Mouse (Mus musculus): Measurements from ENCODE around the gene Ddx43. TPM values are rescaled to one million over a fixed set of nuclear protein-coding genes. Genes with fewer than 3 reads are reported as not detected.
"Not testable (repeated sequence)": the region's sequence is repeated elsewhere in the genome, so short reads cannot be mapped to it uniquely, and the experiment has no call there.

Ddx43 gene
- total RNA-seq (2021): not detected
- long read RNA-seq, experiment 1: 0 reads
- long read RNA-seq, experiment 2: 0 reads

DNA sequence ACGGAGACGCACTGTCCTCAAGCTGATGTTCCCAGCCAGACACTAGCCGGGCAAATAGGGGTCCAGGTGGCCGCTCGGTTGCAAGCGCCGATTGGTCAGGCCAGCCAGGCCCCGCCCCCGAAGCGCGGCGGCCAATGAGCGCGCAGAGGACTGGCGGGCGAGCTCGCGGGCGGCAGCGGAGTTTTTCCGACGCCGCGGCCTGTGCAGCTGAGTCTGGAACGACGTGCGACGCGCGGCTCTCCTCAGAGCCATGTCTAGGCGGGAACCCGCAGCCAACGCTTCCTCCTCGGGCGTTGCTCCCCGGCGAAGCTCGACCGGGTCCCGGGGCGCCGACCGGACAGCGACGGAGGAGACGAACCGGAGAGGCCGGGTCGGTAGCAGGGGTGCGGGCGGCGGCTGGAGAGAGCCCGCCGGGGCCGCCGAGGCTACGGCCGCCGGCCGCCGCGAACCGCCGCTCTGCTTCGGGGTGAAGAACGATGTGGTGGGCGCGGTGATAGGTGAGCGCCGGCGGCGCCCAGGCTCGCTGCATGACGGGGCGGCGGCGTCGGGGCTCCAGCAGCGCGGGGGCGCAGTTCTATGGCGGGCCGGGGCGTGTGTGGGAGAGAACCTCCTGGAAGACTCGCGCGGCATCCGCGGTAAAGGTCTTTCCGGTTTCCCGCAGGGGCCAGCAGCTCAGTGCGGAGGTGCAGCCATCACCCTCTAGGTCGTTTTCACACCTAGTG lies at the start of gene Ddx43:
Ddx43 (plus strand) TSS at position 148 of the 722 bp plus-strand sequence.
- peak in 1 of 2 experiments; percentile 16 for DNase-seq (ENCODE audit: low spot score in 2 of 2)

- DNase-seq (ENCODE audit: low spot score in 2 of 2): no peak
Measured at GRCm38 (mm10) chr9:78347004-78347403, 48.6 kb upstream of the Ddx43 start.

DNA sequence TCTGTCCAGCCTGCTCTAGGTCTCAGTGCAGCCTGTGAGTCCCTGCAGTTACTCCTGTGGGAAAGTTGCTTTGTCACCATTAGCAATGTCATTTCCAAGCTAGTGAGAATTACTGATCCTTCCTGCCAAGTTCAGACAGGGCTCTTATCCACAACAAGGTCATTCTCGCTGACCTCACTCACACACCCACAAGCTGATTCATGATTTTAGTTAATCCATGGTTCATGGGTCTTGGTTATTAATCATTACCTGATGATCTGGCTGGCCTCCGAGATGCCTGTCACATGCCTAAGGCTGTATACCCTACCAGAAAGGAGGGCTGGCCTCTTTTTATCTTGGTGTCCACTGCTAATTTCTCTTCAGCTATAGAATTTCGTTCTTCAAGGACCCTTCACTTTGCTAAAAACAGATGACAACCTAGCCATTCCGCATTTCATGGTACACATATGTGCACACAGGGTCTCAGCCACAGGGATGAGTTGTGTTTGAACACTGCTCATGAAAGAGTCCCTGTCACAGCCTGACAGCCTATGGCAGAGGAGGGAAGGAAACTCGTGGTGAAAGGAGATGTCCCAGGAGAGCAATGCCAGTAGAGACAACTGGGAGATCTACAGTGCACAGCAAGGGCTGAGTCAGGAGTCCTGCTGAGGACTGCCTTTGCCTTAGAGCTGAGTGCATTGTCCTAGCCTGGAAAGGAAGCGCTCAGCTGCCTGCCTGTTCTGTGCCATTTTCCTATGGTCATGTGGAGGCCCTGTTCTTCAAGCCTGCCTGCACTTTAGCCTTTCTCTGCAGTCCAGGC lies 47.2 kb upstream of the Ddx43 start:
- not testable (repeated sequence) for DNase-seq (ENCODE audit: low spot score in 2 of 2)

- DNase-seq (ENCODE audit: low spot score in 2 of 2): not testable (repeated sequence)
Measured at GRCm38 (mm10) chr9:78349141-78349540, 46.4 kb upstream of the Ddx43 start.

GRCm38 (mm10) chr9:78350007-78350406 lies 45.6 kb upstream of the Ddx43 start:
- not testable (repeated sequence) for DNase-seq (ENCODE audit: low spot score in 2 of 2)

DNA sequence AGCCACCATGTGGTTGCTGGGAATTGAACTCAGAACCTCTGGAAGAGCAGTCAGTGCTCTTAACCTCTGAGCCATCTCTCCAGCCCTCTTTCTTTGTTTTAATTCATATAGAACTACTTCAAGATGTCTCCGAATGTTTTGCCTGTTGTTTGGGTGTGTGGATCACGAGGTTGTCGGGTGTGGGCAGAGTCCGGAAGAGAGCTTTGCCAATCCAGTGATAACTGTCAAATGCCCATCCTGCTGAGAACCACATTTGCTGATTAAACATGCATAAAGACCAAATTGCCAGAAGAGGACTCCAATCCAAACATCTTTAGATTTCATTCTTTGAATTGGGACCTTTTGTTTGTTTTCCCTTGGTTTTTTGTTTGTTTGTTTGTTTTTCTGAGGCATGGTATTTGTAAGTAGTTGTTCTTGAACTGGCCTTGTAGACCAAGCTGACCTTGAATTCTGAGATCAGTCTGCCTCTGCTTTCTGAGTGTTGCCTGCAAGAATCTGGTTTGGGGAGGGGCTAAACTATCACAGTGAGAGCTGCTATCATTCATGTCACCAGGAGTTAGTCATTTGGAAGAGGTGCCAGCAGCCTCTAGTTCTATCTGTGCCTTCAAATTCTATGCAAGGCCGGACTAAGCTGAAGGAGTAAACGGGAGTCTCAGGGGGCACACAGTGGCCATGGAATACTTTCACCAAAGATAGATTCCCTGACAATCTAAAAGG lies 43.9 kb upstream of the Ddx43 start:
- no peak for DNase-seq (ENCODE audit: low spot score in 2 of 2)

DNA sequence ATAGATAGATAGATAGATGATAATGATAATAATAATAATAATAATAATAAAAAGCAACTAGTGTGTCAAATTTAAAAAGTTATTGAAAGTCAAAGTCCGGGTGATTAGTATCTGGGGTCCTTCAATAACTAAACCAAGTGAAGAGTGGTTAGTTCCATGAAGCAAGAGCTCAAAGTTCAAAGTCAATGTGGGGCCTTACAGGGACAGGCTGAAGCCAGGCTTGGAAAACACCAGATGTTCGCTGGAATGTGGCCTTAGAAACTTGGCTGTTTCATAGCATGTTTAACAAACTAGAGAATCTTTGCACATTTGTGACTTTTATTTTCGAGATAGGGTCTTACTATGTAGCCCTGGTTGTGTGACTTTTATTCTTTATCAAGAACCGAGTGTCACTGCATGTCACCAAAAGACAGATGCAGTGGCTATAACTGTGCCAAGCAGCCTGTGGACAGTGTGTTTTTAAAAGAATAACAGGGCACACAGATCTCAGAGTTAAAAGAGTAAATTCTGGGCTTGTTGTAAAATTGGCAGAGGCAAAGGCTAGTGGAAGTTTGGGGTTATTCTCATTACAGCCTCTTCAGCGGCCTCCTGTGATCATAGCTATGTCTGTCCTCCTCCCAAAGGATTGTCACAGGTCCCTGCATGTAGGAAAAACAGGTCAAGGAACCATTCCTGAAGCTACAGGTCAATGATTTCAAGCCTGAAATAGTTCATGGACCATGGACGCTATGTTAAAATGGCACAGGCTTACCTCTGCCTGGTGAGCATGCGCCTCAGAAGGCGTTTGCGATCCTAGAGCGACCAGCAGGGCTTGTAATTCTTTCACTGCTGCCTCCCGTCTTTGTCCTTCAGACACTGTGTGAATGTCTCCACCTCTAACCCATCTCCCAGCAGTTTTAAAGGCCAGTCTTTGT lies 40.7 kb upstream of the Ddx43 start:
- DNase-seq (ENCODE audit: low spot score in 2 of 2): no peak

DNA sequence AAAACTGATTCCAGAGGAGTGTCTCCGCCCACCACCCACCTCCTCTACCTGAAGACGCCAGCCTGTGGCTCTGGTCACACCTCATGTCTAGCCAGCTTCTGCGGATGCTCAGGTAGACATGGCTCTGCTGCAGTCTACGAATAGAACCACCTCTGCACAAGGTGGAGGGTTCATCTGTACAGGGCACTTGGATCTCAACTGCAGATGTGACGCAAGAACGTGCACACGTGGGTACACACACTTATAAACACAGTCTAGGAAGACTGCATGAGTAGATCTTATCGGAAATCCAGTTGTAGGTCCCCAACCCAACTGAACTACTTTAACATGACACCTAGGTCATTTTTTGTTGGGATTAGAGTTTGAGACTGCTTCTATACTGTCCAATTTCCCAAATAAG lies 40.0 kb upstream of the Ddx43 start, which contains the start of gene Gsta2:
Gsta2 (minus strand) TSS at position 178 of the 400 bp plus-strand sequence.
- no peak for DNase-seq (ENCODE audit: low spot score in 2 of 2)

- peak; percentile 36 to 68 for DNase-seq (ENCODE audit: low spot score in 2 of 2)
Measured at GRCm38 (mm10) chr9:78358053-78358452, 37.5 kb upstream of the Ddx43 start.

GRCm38 (mm10) chr9:78359750-78360483 lies 35.7 kb upstream of the Ddx43 start:
- DNase-seq (ENCODE audit: low spot score in 2 of 2): no peak

- DNase-seq (ENCODE audit: low spot score in 2 of 2): no peak
Measured at GRCm38 (mm10) chr9:78360484-78360872, 35.1 kb upstream of the Ddx43 start.

DNA sequence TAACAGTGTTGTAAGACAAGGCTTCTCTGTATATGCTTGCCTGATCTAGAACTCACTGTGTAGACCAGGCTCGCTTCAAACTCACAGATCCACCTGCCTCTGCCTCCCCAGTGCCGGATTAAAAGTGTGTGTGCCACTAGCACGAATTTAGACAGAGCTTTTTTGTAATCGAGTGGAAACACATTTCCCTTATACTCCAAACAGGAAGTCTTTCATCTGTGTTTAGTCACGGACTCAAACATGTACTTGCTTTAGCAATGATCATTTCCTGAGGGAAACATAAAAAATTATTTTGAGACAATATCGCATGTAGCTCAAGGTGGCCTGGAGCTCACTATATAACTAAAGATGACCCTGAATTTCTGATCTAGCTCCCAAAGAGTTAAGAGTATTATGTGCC lies 32.2 kb upstream of the Ddx43 start:
- no peak for DNase-seq (ENCODE audit: low spot score in 2 of 2)

DNA sequence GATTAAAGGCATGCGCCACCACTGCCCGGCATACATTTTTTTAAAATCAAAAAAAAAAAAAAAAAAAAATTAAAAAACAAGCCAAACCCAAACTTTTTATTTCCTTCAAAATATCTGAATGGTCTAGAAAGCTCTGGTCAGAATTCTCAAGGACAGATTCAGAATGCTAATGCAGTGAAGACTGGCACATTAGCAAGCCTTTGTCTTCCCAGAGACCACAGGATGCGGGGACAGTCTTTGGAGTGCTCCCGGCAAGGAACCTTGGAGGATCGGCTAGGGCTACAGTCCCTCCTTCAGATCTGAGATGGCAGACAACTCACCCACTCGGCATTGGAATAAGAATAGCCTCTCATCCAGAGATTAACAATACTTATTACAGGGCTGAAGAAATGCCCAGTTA lies 30.9 kb upstream of the Ddx43 start:
- DNase-seq (ENCODE audit: low spot score in 2 of 2): no peak

DNA sequence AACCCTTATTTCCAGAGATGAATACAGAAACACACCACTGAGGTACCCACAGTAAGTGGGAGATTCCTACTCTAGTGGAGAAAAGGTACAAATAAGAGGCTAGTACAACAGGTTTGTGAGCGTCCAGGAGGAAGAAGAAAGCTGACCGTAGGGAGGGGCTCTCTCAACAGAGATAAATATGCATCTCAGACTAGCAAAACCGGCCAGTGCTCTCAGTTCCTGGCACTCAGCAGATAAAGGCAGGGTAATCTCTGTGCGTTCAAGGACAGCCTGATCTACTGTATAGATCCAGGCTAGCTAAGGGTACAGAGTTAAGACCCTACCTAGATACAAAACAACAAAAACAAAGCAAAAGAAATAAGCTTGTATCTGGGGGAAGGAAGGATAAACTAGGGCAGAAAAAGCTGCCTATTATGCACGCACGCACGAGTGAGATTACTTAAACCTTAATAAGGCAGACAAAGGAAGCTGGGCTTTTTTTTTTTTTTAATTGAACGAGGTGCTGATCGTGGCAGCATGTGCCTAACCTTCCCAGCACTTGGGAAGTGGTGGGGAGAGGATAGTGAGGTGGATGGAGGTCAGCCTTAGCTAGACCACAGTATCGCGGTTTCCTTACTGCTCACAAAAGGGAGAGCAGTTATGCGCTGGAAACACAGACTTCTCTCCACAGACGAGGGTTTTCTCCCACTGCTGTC lies 29.6 kb upstream of the Ddx43 start:
- no peak for DNase-seq (ENCODE audit: low spot score in 2 of 2)

- DNase-seq (ENCODE audit: low spot score in 2 of 2): not testable (repeated sequence)
Measured at GRCm38 (mm10) chr9:78367959-78368358, 27.6 kb upstream of the Ddx43 start, which contains the start of gene Dppa5a. Dppa5a (minus strand) TSS chr9:78368177.

- DNase-seq (ENCODE audit: low spot score in 2 of 2): no peak
Measured at GRCm38 (mm10) chr9:78368671-78369293, 26.8 kb upstream of the Ddx43 start.

DNA sequence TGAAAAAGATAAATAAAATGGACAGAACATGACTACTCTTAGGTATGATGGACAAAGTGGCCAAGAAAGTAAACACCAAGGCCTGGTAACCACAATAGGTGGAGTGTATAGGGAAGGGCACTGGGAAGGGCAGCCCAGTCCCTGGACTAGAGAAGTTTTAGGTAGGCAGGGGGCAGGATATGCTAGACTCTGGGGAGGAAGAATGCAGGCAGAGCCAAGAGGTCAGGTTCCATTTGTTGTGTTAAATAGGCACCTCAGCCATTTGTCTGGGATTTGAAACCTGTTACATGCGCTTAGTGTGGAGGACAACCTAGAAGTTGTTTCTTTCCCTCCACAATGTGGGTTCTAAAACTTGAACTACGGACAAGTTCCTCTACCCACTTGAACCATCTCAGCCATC lies 26.2 kb upstream of the Ddx43 start:
- DNase-seq (ENCODE audit: low spot score in 2 of 2): no peak

DNA sequence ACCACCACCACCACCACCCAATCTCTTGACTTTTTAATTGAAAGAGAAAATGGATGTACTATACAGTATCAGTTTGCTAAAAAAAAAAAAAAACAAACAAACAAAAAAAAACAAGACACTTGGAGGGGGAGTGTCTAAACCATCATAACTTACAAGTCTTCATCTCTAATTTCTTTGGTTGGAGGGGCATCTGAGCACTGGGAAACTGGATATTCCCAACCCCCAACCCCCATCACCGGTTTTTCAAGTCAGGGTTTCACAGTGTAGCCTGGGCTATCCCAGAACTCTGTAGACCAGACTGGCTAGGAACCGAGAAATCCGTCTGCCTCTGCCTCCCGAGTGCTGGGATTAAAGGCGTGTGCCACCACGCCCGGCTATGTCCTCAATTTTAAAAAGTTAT lies 25.8 kb upstream of the Ddx43 start:
- no peak for DNase-seq (ENCODE audit: low spot score in 2 of 2)

- no peak for DNase-seq (ENCODE audit: low spot score in 2 of 2)
Measured at GRCm38 (mm10) chr9:78371441-78371840, 24.1 kb upstream of the Ddx43 start.

All from left cerebral cortex, adult 18-20 months (tissue).